Comparison of ENCODE assay signal across 15 mouse cellular contexts in genomic region chr2:11441864-11442263, GRCm38 (mm10).
A peak's percentile ranks its signal among the peaks of the same experiment; 100 is the strongest.
DNase-seq lines count a peak whose midpoint lies in the region; ATAC-seq and TF ChIP-seq lines count a peak whose summit lies in the region.
"Had no signal": no experiment of that assay in that cellular context is flagged by ENCODE, and none has a peak within 500 bp of the region (broad histone marks: within the 10 kb centered on the region; RNA-seq: fewer than 3 reads in every experiment).

No protein-coding gene starts in this region.

- no peak overlapping the region for H3K9ac ChIP-seq in forebrain, postnatal 0 days
- H3K9ac ChIP-seq: hindbrain, embryonic 14.5 days; limb, embryonic 13.5 days had no signal

- no peak overlapping the region for H3K27ac ChIP-seq in forebrain, postnatal 0 days (ENCODE audit: low read depth, low read length)
- H3K27ac ChIP-seq: hindbrain, embryonic 14.5 days; kidney, postnatal 0 days; limb, embryonic 13.5 days had no signal

- DNase-seq in lung, postnatal 25 days (ENCODE audit: low spot score): peak; percentile 37
- DNase-seq in lung, postnatal 14 days: no peak
- peak; percentile 61 for DNase-seq in Patski (ENCODE audit: low read depth, low spot score)
- no peak for DNase-seq in forebrain, postnatal 0 days
- DNase-seq in adrenal gland, postnatal 36 days: no peak
- DNase-seq: adrenal gland, adult 8-10 months; gastrocnemius, postnatal 36 days; layer of hippocampus, postnatal 36 days had no signal

- in situ Hi-C loops in Patski (cut with MboI; ENCODE audit: low pct_unique_long_range_greater_than_20kb): no loop called here

- H3K4me3 ChIP-seq in forebrain, postnatal 0 days (ENCODE audit: low read depth, low read length): no peak overlapping the region
- H3K4me3 ChIP-seq: limb, embryonic 13.5 days; megakaryocyte, embryonic 14.5 days had no signal

- TF ChIP-seq CTCF in Patski (IDR thresholded peaks at IDR 0.05): no peak
- TF ChIP-seq CTCF in forebrain, postnatal 0 days (IDR thresholded peaks at IDR 0.05; ENCODE audit: low read depth): no peak

- H3K36me3 ChIP-seq in forebrain, postnatal 0 days (ENCODE audit: insufficient read depth): no peaks in the 10 kb centered on the region
- H3K36me3 ChIP-seq: G1E; limb, embryonic 13.5 days had no signal

- no peaks in the 10 kb centered on the region for H3K27me3 ChIP-seq in Patski
- H3K27me3 ChIP-seq in forebrain, postnatal 0 days (ENCODE audit: insufficient read depth, low read length): no peaks in the 10 kb centered on the region
- H3K27me3 ChIP-seq: limb, embryonic 13.5 days had no signal

- POLR2A ChIA-PET in Patski (lab: Charles Lee): interaction anchor here (0.8 to 1.5 kb wide), 2 partner anchors 19 to 66 kb away, joined by 3 read pairs; no protein-coding TSS in a partner anchor

- H3K9me3 ChIP-seq in forebrain, postnatal 0 days (ENCODE audit: low read length): no peaks in the 10 kb centered on the region
- H3K9me3 ChIP-seq: G1E; limb, embryonic 13.5 days; megakaryocyte, embryonic 14.5 days had no signal

- no peaks in the 10 kb centered on the region for H3K4me1 ChIP-seq in forebrain, postnatal 0 days (ENCODE audit: insufficient read depth)
- H3K4me1 ChIP-seq: limb, embryonic 13.5 days had no signal

- H3K4me2 ChIP-seq in forebrain, postnatal 0 days (ENCODE audit: low read depth): no peak overlapping the region
- H3K4me2 ChIP-seq: hindbrain, embryonic 14.5 days; limb, embryonic 13.5 days had no signal

- peak; percentile 94 for ATAC-seq in Patski
- peak; percentile 56 for ATAC-seq in inflammation-experienced regulatory T-cells, adult 6 months
- ATAC-seq in forebrain, postnatal 0 days: no peak
- no peak for ATAC-seq in activated CD4-positive, CD25-positive, alpha-beta regulatory T cell, adult 4 months

- CTCF ChIA-PET in Patski (lab: Charles Lee): no interaction called here

- 60% methylated on average over 4 of the region's 4 CpGs for WGBS in forebrain, postnatal 0 days

Comparison
In these comparisons a context has a peak if more than half of its experiments do, and no peak if none do; other contexts are left out.
1. DNase-seq: peak in lung, postnatal 25 days (single experiment) and Patski (single experiment); none in lung, postnatal 14 days (single experiment), forebrain, postnatal 0 days (single experiment) and adrenal gland, postnatal 36 days (0 of 2).
2. ATAC-seq: peak in Patski (single experiment) and inflammation-experienced regulatory T-cells, adult 6 months (single experiment); none in forebrain, postnatal 0 days (single experiment) and activated CD4-positive, CD25-positive, alpha-beta regulatory T cell, adult 4 months (single experiment).